Mouse (Mus musculus) lung, postnatal 0 days (tissue): ENCODE measurements around the gene Zfpm1. TPM values are rescaled to one million over a fixed set of nuclear protein-coding genes. Genes with fewer than 3 reads are reported as not detected.

ENCODE experiments used
- ATAC-seq: fragments of 200-750 bp; cut with Nextera tagmentation; 2 replicates; pipeline ENCODE4 v1.8.0; 2017; ENCODE audit warnings: moderate library complexity
- DNase-seq: peaks from one replicate; pipeline ENCODE4 v3.0.0-alpha.2; 2016; ENCODE audit warnings: low spot score
- H3K27ac ChIP-seq: fragments of 300-500 bp; sonication (generic); 2 replicates; pipeline ENCODE4 v1.5.1; 2014; ENCODE audit warnings: antibody characterized with exemption, mild to moderate bottlenecking, low read length, mixed read lengths
- H3K27me3 ChIP-seq: fragments of 300-500 bp; sonication (generic); replicated peaks from 2 replicates; pipeline ENCODE4 v1.6.1; 2014; ENCODE audit warnings: low read length, mixed read lengths; ENCODE audit not compliant: insufficient read depth
- H3K36me3 ChIP-seq: fragments of 300-500 bp; sonication (generic); 2 replicates; pipeline ENCODE4 v1.6.1; 2014; ENCODE audit warnings: low read length, mixed read lengths; ENCODE audit not compliant: insufficient read depth
- H3K4me1 ChIP-seq: fragments of 300-500 bp; sonication (generic); 2 replicates; pipeline ENCODE4 v1.6.1; 2014; ENCODE audit warnings: antibody characterized with exemption, low read depth, low read length, mixed read lengths; ENCODE audit not compliant: insufficient read depth
- H3K4me2 ChIP-seq: fragments of 300-500 bp; sonication (generic); replicated peaks from 2 replicates; pipeline ENCODE4 v1.6.1; 2014; ENCODE audit warnings: low read depth, mild to moderate bottlenecking, low read length, moderate library complexity, mixed read lengths
- H3K4me3 ChIP-seq: fragments of 300-500 bp; sonication (generic); 2 replicates; pipeline ENCODE4 v1.5.1; 2014; ENCODE audit warnings: low read depth, low read length
- H3K9ac ChIP-seq: fragments of 300-500 bp; sonication (generic); replicated peaks from 2 replicates; pipeline ENCODE4 v1.6.1; 2014; ENCODE audit warnings: low read depth, mild to moderate bottlenecking
- H3K9me3 ChIP-seq: fragments of 300-500 bp; sonication (generic); 2 replicates; pipeline ENCODE4 v1.6.1; 2016; ENCODE audit warnings: low read length, mixed read lengths
- CTCF ChIP-seq: IDR thresholded peaks from 2 replicates; pipeline ENCODE4 v1.5.1; 2016; ENCODE audit warnings: antibody characterized with exemption, mild to moderate bottlenecking
- EP300 ChIP-seq: IDR thresholded peaks from 2 replicates; pipeline ENCODE4 v1.6.1; 2016; ENCODE audit warnings: antibody characterized with exemption, mild to moderate bottlenecking, control low read depth
- WGBS: fragments of 180-500 bp; shearing (Covaris S2); extraction: QIAGEN DNeasy Blood & Tissue Kit; methylation state at CpG from one replicate; pipeline ENCODE4 v1.1.7; 2014; 5-methylcytosine and 5-hydroxymethylcytosine counted together
- polyA plus RNA-seq: library from polyadenylated mRNA; unstranded; fragments of >200 nt; fragmentation: Nextera tagmentation; extraction: Ambion mirVana; gene quantifications from 2 replicates; pipeline ENCODE4 v1.2.1, GENCODE M21; 2015

Gene Zfpm1
- polyA plus RNA-seq, 1 experiment from 2014 or later = 1.7 TPM

- DNase-seq = peak; percentile 42
- 0% methylated on average over 2 of the region's 5 CpGs for WGBS
- H3K36me3 ChIP-seq = no peaks in the 10 kb centered on the region
- no peak overlapping the region for H3K4me3 ChIP-seq
- H3K9ac ChIP-seq = no peak overlapping the region
- H3K4me1 ChIP-seq = peaks cover 8% of the 10 kb centered on the region; the same call in 1 of the 2 replicates
- no peak overlapping the region for H3K27ac ChIP-seq
- H3K27me3 ChIP-seq = no peaks in the 10 kb centered on the region
- no peak overlapping the region; the same call in 1 of the 2 replicates for H3K4me2 ChIP-seq
- TF ChIP-seq CTCF = no peak
- TF ChIP-seq EP300 = no peak
- ATAC-seq = peak; percentile 52
- no peaks in the 10 kb centered on the region for H3K9me3 ChIP-seq
Observed at GRCm38 (mm10) chr8:122344219-122344618, 62.3 kb downstream of the Zfpm1 start.

- ATAC-seq (no peak), DNase-seq (no peak)
- no peak overlapping the region for H3K4me3 ChIP-seq
- H3K4me1 ChIP-seq = peaks cover 8% of the 10 kb centered on the region; the same call in 1 of the 2 replicates
- H3K36me3 ChIP-seq = no peaks in the 10 kb centered on the region
- H3K4me2 ChIP-seq = no peak overlapping the region
- no peaks in the 10 kb centered on the region for H3K9me3 ChIP-seq
- no peak overlapping the region for H3K27ac ChIP-seq
- H3K27me3 ChIP-seq = no peaks in the 10 kb centered on the region
- TF ChIP-seq CTCF = no peak
- TF ChIP-seq EP300 = no peak
- no peak overlapping the region for H3K9ac ChIP-seq
- 53% methylated on average over 10 of the region's 12 CpGs for WGBS
Observed at GRCm38 (mm10) chr8:122345181-122346095, 63.5 kb downstream of the Zfpm1 start.

- H3K27ac ChIP-seq = no peak overlapping the region
- no peak overlapping the region for H3K4me3 ChIP-seq
- no peak for TF ChIP-seq EP300
- no peak for TF ChIP-seq CTCF
- ATAC-seq (no peak), DNase-seq (no peak)
- WGBS = 47% methylated on average over 5 of the region's 5 CpGs
- peaks cover 5% of the 10 kb centered on the region; the same call in 1 of the 2 replicates for H3K4me1 ChIP-seq
- H3K36me3 ChIP-seq = no peaks in the 10 kb centered on the region
- no peaks in the 10 kb centered on the region for H3K27me3 ChIP-seq
- no peak overlapping the region for H3K4me2 ChIP-seq
- H3K9ac ChIP-seq = no peak overlapping the region
- no peaks in the 10 kb centered on the region for H3K9me3 ChIP-seq
Observed at GRCm38 (mm10) chr8:122347811-122348552, 66.0 kb downstream of the Zfpm1 start.

GRCm38 (mm10) chr8:122349357-122350297, 67.7 kb downstream of the Zfpm1 start:
- Histone ChIP-seq H3K9me3 (no peaks in the 10 kb centered on the region), H3K4me1 (no peaks in the 10 kb centered on the region), H3K4me2 (no peak overlapping the region), H3K9ac (no peak overlapping the region), H3K27ac (no peak overlapping the region), H3K27me3 (no peaks in the 10 kb centered on the region), H3K36me3 (no peaks in the 10 kb centered on the region), H3K4me3 (no peak overlapping the region)
- WGBS = 29% methylated on average over 15 of the region's 15 CpGs
- DNase-seq (no peak), ATAC-seq (no peak)
- TF ChIP-seq CTCF = no peak
- no peak for TF ChIP-seq EP300

- DNase-seq (no peak), ATAC-seq (no peak)
- Histone ChIP-seq H3K4me1 (no peaks in the 10 kb centered on the region), H3K27ac (no peak overlapping the region), H3K4me3 (no peak overlapping the region), H3K9me3 (no peaks in the 10 kb centered on the region), H3K4me2 (no peak overlapping the region), H3K9ac (no peak overlapping the region), H3K36me3 (no peaks in the 10 kb centered on the region), H3K27me3 (no peaks in the 10 kb centered on the region)
- TF ChIP-seq CTCF (no peak), EP300 (no peak)
- 44% methylated on average over 11 of the region's 11 CpGs for WGBS
Observed at GRCm38 (mm10) chr8:122350309-122351089, 68.6 kb downstream of the Zfpm1 start.
